Mouse (Mus musculus) ES-Bruce4 (cell line): ENCODE results near the gene Rasgrp1.

ENCODE experiments used
- CTCF ChIP-seq: IDR thresholded peaks from one replicate; pipeline ENCODE4 v1.8.1; 2011; ENCODE audit warnings: low read depth, low read length
- EP300 ChIP-seq: IDR thresholded peaks from 2 replicates; pipeline ENCODE4 v1.6.1; 2011; ENCODE audit warnings: low read depth, low read length; ENCODE audit not compliant: insufficient read depth
- POLR2A ChIP-seq: IDR thresholded peaks from one replicate; pipeline ENCODE4 v1.8.1; 2011; ENCODE audit warnings: low read length; ENCODE audit not compliant: insufficient read depth

DNA sequence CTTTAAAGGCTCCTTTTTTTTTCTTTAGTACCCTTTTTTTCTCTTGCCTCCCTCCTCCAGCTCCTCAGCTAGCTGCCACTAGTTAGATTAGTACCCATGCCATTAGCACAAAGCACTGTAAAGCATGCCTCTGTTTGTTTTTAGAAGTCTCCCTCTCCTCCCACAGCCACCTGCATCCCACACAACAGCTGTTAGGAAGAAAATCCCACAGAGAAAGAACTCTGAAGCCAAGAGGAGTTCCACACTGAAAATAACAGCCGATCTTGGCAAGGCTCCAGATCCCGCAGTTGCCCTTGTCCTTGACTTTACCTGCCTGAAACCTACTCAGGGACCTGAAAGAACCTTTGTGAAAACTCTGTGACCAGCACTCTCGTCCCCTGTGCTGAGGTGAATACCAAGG lies 38.5 kb upstream of the Rasgrp1 start:
- TF ChIP-seq EP300 = no peak
- no peak for TF ChIP-seq POLR2A
- no peak for TF ChIP-seq CTCF
